Mouse (Mus musculus) stomach, embryonic 15.5 days (tissue): ENCODE measurements around the gene 6330409D20Rik. TPM values are rescaled to one million over a fixed set of nuclear protein-coding genes. Genes with fewer than 3 reads are reported as not detected.
A peak's percentile ranks its signal among the peaks of the same experiment; 100 is the strongest.

Source experiments
- ATAC-seq: fragments of 200-750 bp; cut with Nextera tagmentation; 2 replicates; pipeline ENCODE4 v1.8.0; 2017; ENCODE audit warnings: low read depth, moderate number of reproducible peaks, moderate TSS enrichment; ENCODE audit not compliant: insufficient read depth, low FRiP score
- H3K27ac ChIP-seq: fragments of 300-500 bp; sonication (generic); 2 replicates; pipeline ENCODE4 v1.5.1; 2015; ENCODE audit warnings: mild to moderate bottlenecking, inconsistent platforms
- H3K27me3 ChIP-seq: fragments of 300-500 bp; sonication (generic); replicated peaks from 2 replicates; pipeline ENCODE4 v1.6.1; 2015; ENCODE audit warnings: inconsistent platforms
- H3K36me3 ChIP-seq: fragments of 300-500 bp; sonication (generic); 2 replicates; pipeline ENCODE4 v1.6.1; 2015; ENCODE audit warnings: inconsistent platforms
- H3K4me1 ChIP-seq: fragments of 300-500 bp; sonication (generic); 2 replicates; pipeline ENCODE4 v1.6.1; 2015; ENCODE audit warnings: inconsistent platforms
- H3K4me2 ChIP-seq: fragments of 300-500 bp; sonication (generic); 2 replicates; pipeline ENCODE4 v1.6.1; 2015; ENCODE audit warnings: mild to moderate bottlenecking, inconsistent platforms
- H3K4me3 ChIP-seq: fragments of 300-500 bp; sonication (generic); replicated peaks from 2 replicates; pipeline ENCODE4 v1.5.1; 2015; ENCODE audit warnings: inconsistent platforms
- H3K9ac ChIP-seq: fragments of 300-500 bp; sonication (generic); 2 replicates; pipeline ENCODE4 v1.6.1; 2015; ENCODE audit warnings: inconsistent platforms
- H3K9me3 ChIP-seq: fragments of 300-500 bp; sonication (generic); 2 replicates; pipeline ENCODE4 v1.6.1; 2016; ENCODE audit warnings: inconsistent platforms
- WGBS: fragments of 180-500 bp; shearing (Covaris S2); methylation state at CpG from one replicate; pipeline ENCODE4 v1.1.7; 2015; 5-methylcytosine and 5-hydroxymethylcytosine counted together
- polyA plus RNA-seq: library from polyadenylated mRNA; unstranded; fragments of >200 nt; fragmentation: Nextera tagmentation; extraction: Ambion mirVana; gene quantifications from 2 replicates; pipeline ENCODE4 v1.2.1, GENCODE M21; 2015

6330409D20Rik gene
- polyA plus RNA-seq, 1 experiment from 2014 or later: 0.45 TPM

GRCm38 (mm10) chr2:32720053-32720452 lies 20.8 kb downstream of the 6330409D20Rik start:
- no peak overlapping the region for H3K4me3 ChIP-seq
- no peak for ATAC-seq
- H3K27me3 ChIP-seq: no peaks in the 10 kb centered on the region
- WGBS: 87% methylated on average over 3 of the region's 3 CpGs
- peak overlapping the region; percentile 32; the same call in 1 of the 2 replicates for H3K27ac ChIP-seq
- H3K9me3 ChIP-seq: no peaks in the 10 kb centered on the region
- no peak overlapping the region for H3K9ac ChIP-seq
- peak overlapping the region; percentile 44; the same call in 1 of the 2 replicates for H3K4me2 ChIP-seq
- no peaks in the 10 kb centered on the region for H3K36me3 ChIP-seq
- peaks cover 15% of the 10 kb centered on the region for H3K4me1 ChIP-seq

GRCm38 (mm10) chr2:32718761-32719160 lies 22.1 kb downstream of the 6330409D20Rik start:
- H3K9me3 ChIP-seq: no peaks in the 10 kb centered on the region
- peaks cover 27% of the 10 kb centered on the region for H3K4me1 ChIP-seq
- no peak for ATAC-seq
- H3K4me3 ChIP-seq: no peak overlapping the region
- H3K4me2 ChIP-seq: no peak overlapping the region
- H3K9ac ChIP-seq: no peak overlapping the region
- H3K27me3 ChIP-seq: no peaks in the 10 kb centered on the region
- WGBS: 51% methylated on average over 9 of the region's 9 CpGs
- H3K27ac ChIP-seq: no peak overlapping the region
- H3K36me3 ChIP-seq: no peaks in the 10 kb centered on the region

DNA sequence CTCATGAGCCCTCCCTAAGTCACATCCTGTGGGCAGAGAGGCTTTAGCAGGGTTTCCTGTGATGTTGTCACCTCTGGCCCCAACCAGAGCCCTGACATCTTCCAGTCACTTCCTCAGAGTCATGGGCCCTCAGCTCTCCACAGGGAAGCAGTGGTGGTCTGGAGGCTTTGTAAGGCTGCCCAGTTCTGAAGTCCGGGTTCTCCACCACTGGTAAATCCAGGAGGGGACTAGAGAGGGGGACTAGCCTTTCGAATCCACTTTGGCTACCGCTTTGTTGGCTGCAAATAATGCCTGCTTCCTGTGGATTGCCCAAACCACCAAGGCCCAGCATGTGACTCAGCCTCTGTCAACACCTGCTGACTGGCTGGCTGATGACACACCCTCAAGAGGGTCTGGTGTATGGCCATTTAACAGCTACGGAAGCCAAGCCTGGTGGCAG lies 25.8 kb downstream of the 6330409D20Rik start:
- Histone ChIP-seq H3K4me3 (no peak overlapping the region), H3K27ac (peak overlapping the region; percentile 73), H3K9me3 (no peaks in the 10 kb centered on the region), H3K27me3 (no peaks in the 10 kb centered on the region), H3K36me3 (peaks cover 11% of the 10 kb centered on the region; the same call in 1 of the 2 replicates), H3K4me1 (peaks cover 28% of the 10 kb centered on the region), H3K4me2 (no peak overlapping the region), H3K9ac (no peak overlapping the region)
- no peak for ATAC-seq
- 48% methylated on average over 4 of the region's 4 CpGs for WGBS

GRCm38 (mm10) chr2:32714117-32714986 lies 26.5 kb downstream of the 6330409D20Rik start:
- H3K4me3 ChIP-seq: no peak overlapping the region
- H3K4me2 ChIP-seq: peak overlapping the region; percentile 74; the same call in 1 of the 2 replicates
- ATAC-seq: no peak
- peak overlapping the region; percentile 6; the same call in 1 of the 2 replicates for H3K9ac ChIP-seq
- peaks cover 17% of the 10 kb centered on the region for H3K36me3 ChIP-seq
- no peaks in the 10 kb centered on the region for H3K27me3 ChIP-seq
- H3K27ac ChIP-seq: peak overlapping the region; percentile 97
- 43% methylated on average over 11 of the region's 11 CpGs for WGBS
- peaks cover 28% of the 10 kb centered on the region for H3K4me1 ChIP-seq
- no peaks in the 10 kb centered on the region for H3K9me3 ChIP-seq

GRCm38 (mm10) chr2:32712934-32713817 lies 27.6 kb downstream of the 6330409D20Rik start, which contains the start of gene Cdk9:
Cdk9 (minus strand) TSS chr2:32713076.
- peak within 1 kb of the TSS; percentile 86 for H3K4me3 ChIP-seq
- H3K9ac ChIP-seq: peak within 1 kb of the TSS; percentile 75
- H3K9me3 ChIP-seq: no peaks in the 10 kb centered on the region
- WGBS: under 1% methylated on average over 43 of the region's 79 CpGs
- no peaks in the 10 kb centered on the region for H3K27me3 ChIP-seq
- H3K4me2 ChIP-seq: peak within 1 kb of the TSS; percentile 86
- peaks cover 28% of the 10 kb centered on the region for H3K4me1 ChIP-seq
- peak within 1 kb of the TSS; percentile 97 for H3K27ac ChIP-seq
- ATAC-seq: peak; percentile 87
- peaks cover 25% of the 10 kb centered on the region for H3K36me3 ChIP-seq

DNA sequence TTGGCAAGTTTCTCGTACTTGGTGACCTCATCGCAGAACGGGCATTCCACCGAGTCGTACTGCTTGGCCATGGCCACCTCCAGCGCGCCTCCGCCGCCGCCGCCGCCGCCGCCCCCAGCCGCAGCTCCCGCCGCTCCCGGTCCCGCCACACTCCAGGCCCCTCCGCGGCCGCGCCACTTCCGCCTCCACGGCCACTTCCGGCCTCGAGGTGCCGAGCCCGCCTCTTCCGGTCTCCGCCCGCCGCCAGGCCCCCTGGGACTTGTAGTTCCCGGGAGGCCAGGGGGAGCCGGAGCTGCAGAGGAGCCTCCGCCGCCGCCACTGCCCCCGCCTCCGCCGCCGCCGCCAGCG lies 28.3 kb downstream of the 6330409D20Rik start:
- H3K4me3 ChIP-seq: peak overlapping the region; percentile 86
- H3K9ac ChIP-seq: peak overlapping the region; percentile 75
- 0% methylated on average over 36 of the region's 44 CpGs for WGBS
- H3K4me2 ChIP-seq: peak overlapping the region; percentile 86
- H3K27me3 ChIP-seq: no peaks in the 10 kb centered on the region
- H3K9me3 ChIP-seq: no peaks in the 10 kb centered on the region
- H3K36me3 ChIP-seq: peaks cover 32% of the 10 kb centered on the region
- peak; percentile 88 for ATAC-seq
- peak overlapping the region; percentile 97 for H3K27ac ChIP-seq
- peaks cover 28% of the 10 kb centered on the region for H3K4me1 ChIP-seq

- ATAC-seq: peak; percentile 50
- WGBS: under 1% methylated on average over 41 of the region's 41 CpGs
- Histone ChIP-seq H3K4me3 (peak overlapping the region; percentile 86), H3K27ac (peak overlapping the region; percentile 97), H3K36me3 (peaks cover 33% of the 10 kb centered on the region), H3K4me2 (peak overlapping the region; percentile 86), H3K4me1 (peaks cover 28% of the 10 kb centered on the region), H3K27me3 (no peaks in the 10 kb centered on the region), H3K9me3 (no peaks in the 10 kb centered on the region), H3K9ac (peak overlapping the region; percentile 75)
Observed at GRCm38 (mm10) chr2:32712108-32712551, 28.7 kb downstream of the 6330409D20Rik start.

DNA sequence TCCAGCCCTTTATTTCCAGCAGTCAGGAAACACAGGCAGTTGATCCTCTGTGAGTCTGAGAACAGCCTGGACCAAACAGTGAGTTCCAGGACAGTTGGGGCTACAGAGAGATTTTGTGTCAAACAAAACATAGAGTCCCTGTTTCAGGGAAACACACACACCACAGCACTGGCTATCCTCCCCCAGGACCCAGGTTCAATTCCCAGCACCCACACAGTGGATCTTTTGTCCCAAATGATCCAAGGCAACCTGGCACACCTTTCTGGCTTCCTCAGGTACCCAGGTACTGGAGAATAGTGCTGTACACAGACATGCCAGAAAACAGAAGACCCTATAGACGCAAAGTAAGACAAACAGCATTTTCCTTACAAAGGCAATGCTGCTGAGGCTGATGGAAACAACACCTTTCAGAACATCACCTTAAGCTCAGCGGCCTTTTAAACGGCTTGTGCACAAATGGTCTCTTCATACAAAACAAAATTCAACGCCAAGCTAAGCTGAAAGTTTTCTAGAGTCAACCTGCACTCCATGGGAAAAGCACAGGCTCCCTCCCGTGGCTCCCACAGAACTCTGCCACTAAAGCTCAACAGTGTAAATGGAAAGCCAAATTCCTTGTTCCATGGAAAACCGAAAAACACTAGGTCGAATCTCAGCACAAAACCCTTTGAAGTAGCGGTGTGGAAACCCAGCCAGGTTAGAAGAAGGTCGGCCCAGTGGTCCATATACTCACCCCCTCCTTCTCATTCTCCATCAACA lies 29.3 kb downstream of the 6330409D20Rik start:
- H3K36me3 ChIP-seq: peaks cover 39% of the 10 kb centered on the region
- no peaks in the 10 kb centered on the region for H3K27me3 ChIP-seq
- peak overlapping the region; percentile 75 for H3K9ac ChIP-seq
- H3K9me3 ChIP-seq: no peaks in the 10 kb centered on the region
- H3K27ac ChIP-seq: peak overlapping the region; percentile 97
- peak overlapping the region; percentile 86 for H3K4me2 ChIP-seq
- peaks cover 30% of the 10 kb centered on the region for H3K4me1 ChIP-seq
- peak overlapping the region; percentile 86 for H3K4me3 ChIP-seq
- no peak for ATAC-seq
- WGBS: 23% methylated on average over 9 of the region's 9 CpGs

- H3K9ac ChIP-seq: no peak overlapping the region
- no peak overlapping the region for H3K27ac ChIP-seq
- no peak for ATAC-seq
- H3K4me1 ChIP-seq: peaks cover 32% of the 10 kb centered on the region
- H3K27me3 ChIP-seq: no peaks in the 10 kb centered on the region
- no peaks in the 10 kb centered on the region for H3K9me3 ChIP-seq
- H3K4me2 ChIP-seq: no peak overlapping the region
- H3K36me3 ChIP-seq: peaks cover 47% of the 10 kb centered on the region
- 80% methylated on average over 5 of the region's 5 CpGs for WGBS
- no peak overlapping the region for H3K4me3 ChIP-seq
Observed at GRCm38 (mm10) chr2:32710425-32710824, 30.4 kb downstream of the 6330409D20Rik start.

DNA sequence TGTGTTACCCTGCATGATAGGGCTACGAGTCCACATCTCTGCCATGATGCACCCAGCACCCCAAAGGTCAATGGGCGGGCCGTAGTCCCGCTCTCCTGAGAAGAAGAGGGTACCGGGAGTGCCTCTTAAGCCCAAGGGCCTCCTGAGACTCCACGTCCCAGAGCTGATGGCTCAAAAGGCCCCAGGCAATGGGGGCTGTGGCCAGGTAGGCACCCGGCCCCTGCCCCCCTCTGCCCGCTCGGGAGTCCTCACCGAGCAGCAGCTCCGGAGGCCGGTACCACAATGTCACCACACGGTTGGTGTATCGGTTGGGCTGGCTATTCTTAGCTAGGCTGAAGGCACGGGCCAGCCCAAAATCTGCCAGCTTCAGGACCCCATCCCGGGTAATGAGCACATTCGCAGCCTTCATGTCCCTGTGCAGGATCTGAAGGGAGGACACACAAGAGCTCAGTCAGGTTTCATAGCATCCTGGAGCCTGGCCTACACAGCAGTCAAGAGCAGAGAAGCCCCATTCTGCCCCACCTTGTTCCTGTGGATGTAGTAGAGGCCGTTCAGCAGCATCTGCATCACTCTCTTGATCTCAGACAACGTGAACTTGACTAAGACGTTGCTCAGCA lies 31.2 kb downstream of the 6330409D20Rik start:
- no peak overlapping the region for H3K4me3 ChIP-seq
- no peak overlapping the region for H3K27ac ChIP-seq
- H3K4me1 ChIP-seq: peaks cover 28% of the 10 kb centered on the region
- H3K9ac ChIP-seq: no peak overlapping the region
- H3K36me3 ChIP-seq: peaks cover 51% of the 10 kb centered on the region
- 92% methylated on average over 20 of the region's 20 CpGs for WGBS
- H3K4me2 ChIP-seq: no peak overlapping the region
- ATAC-seq: no peak
- H3K9me3 ChIP-seq: no peaks in the 10 kb centered on the region
- H3K27me3 ChIP-seq: no peaks in the 10 kb centered on the region

DNA sequence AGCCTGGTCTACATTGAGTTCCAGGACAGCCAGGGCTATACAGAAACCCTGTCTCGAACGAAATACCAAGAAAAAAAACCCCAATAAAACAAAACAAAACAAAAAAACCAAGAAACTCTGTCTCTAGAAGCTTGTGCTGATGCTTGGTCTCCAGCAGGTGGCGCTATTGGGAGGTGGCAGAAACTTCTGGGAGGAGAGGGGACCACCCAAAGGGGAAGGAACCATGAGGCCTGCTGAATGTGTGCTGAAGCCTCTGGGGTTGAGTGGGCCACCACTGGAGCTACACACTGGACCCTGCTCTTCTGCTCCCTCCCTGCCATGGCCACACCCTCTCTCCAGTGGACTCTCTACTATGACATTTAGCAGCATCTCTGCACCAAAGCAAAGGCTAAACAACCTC lies 32.2 kb downstream of the 6330409D20Rik start:
- H3K9ac ChIP-seq: no peak overlapping the region
- H3K36me3 ChIP-seq: peaks cover 57% of the 10 kb centered on the region
- no peak overlapping the region for H3K4me3 ChIP-seq
- WGBS: 40% methylated on average over 3 of the region's 3 CpGs
- no peak overlapping the region for H3K27ac ChIP-seq
- H3K4me2 ChIP-seq: no peak overlapping the region
- no peaks in the 10 kb centered on the region for H3K9me3 ChIP-seq
- H3K27me3 ChIP-seq: no peaks in the 10 kb centered on the region
- no peak for ATAC-seq
- H3K4me1 ChIP-seq: peaks cover 19% of the 10 kb centered on the region
